Mouse (Mus musculus) kidney, adult 2 months (tissue): ENCODE measurements around the gene Gast.

Source experiments
- CTCF ChIP-seq: fragments of 200-500 bp; conservative IDR thresholded peaks from 2 replicates; pipeline ENCODE4 v1.5.1; 2011; ENCODE audit warnings: low read depth, mild to moderate bottlenecking, control low read depth, low read length, moderate library complexity, mixed read lengths; ENCODE audit not compliant: insufficient read depth, insufficient read length
- POLR2A ChIP-seq: fragments of 200-500 bp; IDR thresholded peaks from one replicate; pipeline ENCODE4 v1.6.1; 2011; ENCODE audit warnings: low read depth, low read length, control low read depth

GRCm38 (mm10) chr11:100355972-100356818 lies 22.0 kb downstream of the Gast start, which contains the start of gene Hap1:
- TF ChIP-seq CTCF (no peak), POLR2A (no peak)
